Mouse (Mus musculus): ENCODE measurements around the gene 2010111I01Rik. TPM values are rescaled to one million over a fixed set of nuclear protein-coding genes. Genes with fewer than 3 reads are reported as not detected.

Gene 2010111I01Rik
- total and polyA plus RNA-seq, 3 experiments: 26.3 to 32.7 TPM; not detected in 1

GRCm38 (mm10) chr13:62970515-62971269 lies 6.0 kb downstream of the 2010111I01Rik start:
- Histone ChIP-seq H3K4me1 (ENCODE audit: control insufficient read depth in 1 of 2, insufficient read depth in 2 of 2, low read length in 2 of 2) (no peaks in the 10 kb centered on the region; a peak in 1 of 4 replicates), H3K9ac (ENCODE audit: control insufficient read depth, low read depth, low read length, poor library complexity, severe bottlenecking) (no peak overlapping the region), H3K4me3 (ENCODE audit: control insufficient read depth in 1 of 2, insufficient read depth in 1 of 2, low read depth in 2 of 2, low read length in 2 of 2) (no peak overlapping the region), H3K79me2 (ENCODE audit: control insufficient read depth, insufficient read depth, low read length, poor library complexity) (peaks cover 2% of the 10 kb centered on the region; the same call in 1 of the 2 replicates), H3K36me3 (ENCODE audit: control insufficient read depth in 1 of 2, insufficient read depth in 2 of 2, low read length in 2 of 2) (no peaks in the 10 kb centered on the region), H3K27ac (ENCODE audit: control insufficient read depth, low read depth, low read length) (no peak overlapping the region), H3K9me3 (replicated peaks; ENCODE audit: insufficient read depth, low read length) (no peaks in the 10 kb centered on the region), H3K27me3 (ENCODE audit: control insufficient read depth in 1 of 2, insufficient read depth in 2 of 2, low read length in 2 of 2) (no peaks in the 10 kb centered on the region)
- TF ChIP-seq JUND (IDR thresholded peaks at IDR 0.05; ENCODE audit: low read depth, low read length) (no peak), RCOR1 (IDR thresholded peaks at IDR 0.05; ENCODE audit: low read depth, low read length) (no peak), ZMIZ1 (IDR thresholded peaks at IDR 0.05; ENCODE audit: low read depth, low read length) (no peak), MAFK (IDR thresholded peaks at IDR 0.05; ENCODE audit: borderline replicate concordance, low read depth, low read length) (no peak), TAL1 (IDR thresholded peaks at IDR 0.05; ENCODE audit: low read length) (no peak), NRF1 (IDR thresholded peaks at IDR 0.05; ENCODE audit: insufficient read depth, low read depth, low read length, poor library complexity, severe bottlenecking) (no peak), MXI1 (IDR thresholded peaks at IDR 0.05; ENCODE audit: low read depth, low read length) (no peak), MEF2A (IDR thresholded peaks at IDR 0.05; ENCODE audit: extremely low read depth, insufficient replicate concordance, low read depth, low read length, poor library complexity, severe bottlenecking) (no peak), E2F4 (IDR thresholded peaks at IDR 0.05; ENCODE audit: borderline replicate concordance, low read depth, low read length) (no peak), UBTF (IDR thresholded peaks at IDR 0.05; ENCODE audit: borderline replicate concordance, insufficient read depth, low read depth, low read length) (no peak), MAZ (IDR thresholded peaks at IDR 0.05; ENCODE audit: low read depth, low read length) (no peak), SMC3 (IDR thresholded peaks at IDR 0.05; ENCODE audit: low read depth, low read length) (no peak), GATA1 (IDR thresholded peaks at IDR 0.05; ENCODE audit: low read depth, low read length) (no peak), USF1 (IDR thresholded peaks at IDR 0.05; ENCODE audit: low read depth, low read length) (no peak), KAT2A (conservative IDR thresholded peaks at IDR 0.05; ENCODE audit: low read depth, low read length) (no peak), TBP (IDR thresholded peaks at IDR 0.05; ENCODE audit: low read depth, low read length) (no peak), TCF12 (IDR thresholded peaks at IDR 0.05; ENCODE audit: low read depth, low read length) (no peak), ZNF384 (IDR thresholded peaks at IDR 0.05; ENCODE audit: low read depth, low read length) (no peak), MYB (IDR thresholded peaks at IDR 0.05; ENCODE audit: low read depth, low read length) (no peak)
- DNase-seq (ENCODE audit: low read depth, low spot score): no peak

GRCm38 (mm10) chr13:62972403-62972802 lies 7.7 kb downstream of the 2010111I01Rik start:
- no peak for DNase-seq (ENCODE audit: low read depth, low spot score)
- H3K27ac ChIP-seq (ENCODE audit: control insufficient read depth, low read depth, low read length): no peak overlapping the region
- no peak overlapping the region for H3K4me3 ChIP-seq (ENCODE audit: control insufficient read depth in 1 of 2, insufficient read depth in 1 of 2, low read depth in 2 of 2, low read length in 2 of 2)
- no peaks in the 10 kb centered on the region for H3K9me3 ChIP-seq (replicated peaks; ENCODE audit: insufficient read depth, low read length)
- H3K79me2 ChIP-seq (ENCODE audit: control insufficient read depth, insufficient read depth, low read length, poor library complexity): peaks cover 2% of the 10 kb centered on the region; the same call in 1 of the 2 replicates
- no peaks in the 10 kb centered on the region for H3K4me1 ChIP-seq (ENCODE audit: control insufficient read depth in 1 of 2, insufficient read depth in 2 of 2, low read length in 2 of 2)
- H3K27me3 ChIP-seq (ENCODE audit: control insufficient read depth in 1 of 2, insufficient read depth in 2 of 2, low read length in 2 of 2): no peaks in the 10 kb centered on the region
- H3K9ac ChIP-seq (ENCODE audit: control insufficient read depth, low read depth, low read length, poor library complexity, severe bottlenecking): no peak overlapping the region
- no peaks in the 10 kb centered on the region for H3K36me3 ChIP-seq (ENCODE audit: control insufficient read depth in 1 of 2, insufficient read depth in 2 of 2, low read length in 2 of 2)
- TF ChIP-seq JUND (IDR thresholded peaks at IDR 0.05; ENCODE audit: low read depth, low read length) (no peak), USF2 (IDR thresholded peaks at IDR 0.05; ENCODE audit: borderline replicate concordance in 1 of 2, insufficient read depth in 1 of 2, low read depth in 1 of 2, low read length in 2 of 2) (no peak), MYC (IDR thresholded peaks at IDR 0.05; ENCODE audit: low read depth, low read length) (no peak), KAT2A (conservative IDR thresholded peaks at IDR 0.05; ENCODE audit: low read depth, low read length) (no peak), ETS1 (IDR thresholded peaks at IDR 0.05; ENCODE audit: low read depth, low read length) (no peak), EP300 (IDR thresholded peaks at IDR 0.05; ENCODE audit: low read depth in 1 of 2, low read length in 2 of 2) (no peak), GABPA (IDR thresholded peaks at IDR 0.05; ENCODE audit: low read depth, low read length) (no peak), POLR2AphosphoS5 (IDR thresholded peaks at IDR 0.05; ENCODE audit: borderline replicate concordance, low read depth, low read length) (no peak), ZC3H11A (IDR thresholded peaks at IDR 0.05; ENCODE audit: low read depth, low read length) (no peak), MYB (IDR thresholded peaks at IDR 0.05; ENCODE audit: low read depth, low read length) (no peak), NRF1 (IDR thresholded peaks at IDR 0.05; ENCODE audit: insufficient read depth, low read depth, low read length, poor library complexity, severe bottlenecking) (no peak), NELFE (IDR thresholded peaks at IDR 0.05; ENCODE audit: low read depth, low read length) (no peak), CHD2 (IDR thresholded peaks at IDR 0.05; ENCODE audit: low read length) (no peak), POLR2A (IDR thresholded peaks at IDR 0.05; ENCODE audit: control insufficient read depth in 1 of 2, insufficient read depth in 1 of 2, low read depth in 1 of 2, low read length in 2 of 2, poor library complexity in 1 of 2) (no peak), USF1 (IDR thresholded peaks at IDR 0.05; ENCODE audit: low read depth, low read length) (no peak), MAZ (IDR thresholded peaks at IDR 0.05; ENCODE audit: low read depth, low read length) (no peak), RCOR1 (IDR thresholded peaks at IDR 0.05; ENCODE audit: low read depth, low read length) (no peak), ZNF384 (IDR thresholded peaks at IDR 0.05; ENCODE audit: low read depth, low read length) (no peak)

Data from MEL (cell line).